ENCODE assay signal across 8 mouse cellular contexts in the genomic region with DNA sequence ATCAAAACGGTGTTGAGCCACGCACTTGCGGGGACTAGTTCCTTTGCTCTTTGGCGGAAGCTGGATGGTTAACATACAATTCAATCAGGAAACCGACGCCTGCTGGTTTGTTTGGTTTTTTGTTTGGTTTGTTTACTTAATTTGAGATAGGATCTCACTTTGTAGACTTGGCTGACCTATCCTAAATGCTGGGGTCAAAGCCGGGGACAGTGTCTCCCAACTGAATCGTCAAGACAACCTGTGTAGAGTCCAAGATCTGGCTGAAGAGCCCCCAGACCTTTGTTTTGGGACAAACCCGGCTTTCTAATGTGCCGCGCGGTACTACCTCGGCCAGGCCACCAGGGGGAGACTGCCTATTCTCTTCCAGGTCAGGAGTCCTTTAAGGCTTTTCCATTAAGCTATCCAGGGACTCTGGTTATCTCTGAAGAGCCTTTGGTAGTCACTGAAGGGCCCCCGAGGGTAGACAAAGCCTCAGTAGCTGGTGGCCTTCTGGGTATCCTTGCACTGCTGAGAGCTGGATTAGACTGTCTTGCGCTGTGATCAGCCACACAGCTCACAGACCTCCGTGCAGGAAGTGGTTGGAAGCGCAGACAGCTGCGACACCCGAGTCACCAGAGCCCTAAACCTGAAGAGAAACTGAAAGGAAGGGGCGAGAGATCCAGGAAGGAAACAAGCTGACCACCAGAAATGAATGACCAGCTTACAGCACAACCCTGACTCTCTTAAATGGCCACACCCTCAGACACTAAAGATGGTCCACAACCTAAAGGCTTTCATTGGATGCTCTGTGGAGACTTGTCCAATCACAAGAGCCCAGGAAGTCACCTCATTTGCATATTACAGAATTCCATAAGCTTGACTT. TPM values are rescaled to one million over a fixed set of nuclear protein-coding genes. Genes with fewer than 3 reads are reported as not detected.
DNase-seq lines count a peak whose midpoint lies in the region; ATAC-seq and TF ChIP-seq lines count a peak whose summit lies in the region.

No protein-coding gene starts in this region.

- peaks cover 2% of the 10 kb centered on the region for H3K4me1 ChIP-seq in ES-Bruce4 (ENCODE audit: control insufficient read depth, insufficient read depth, low read length)
- 0 out of 2 replicates have a peak, but pooled peaks cover 5% of the 10 kb centered on the region for H3K4me1 ChIP-seq in embryonic facial prominence, embryonic 12.5 days
- peaks cover 3% of the 10 kb centered on the region; the same call in 1 of the 2 replicates for H3K4me1 ChIP-seq in heart, embryonic 16.5 days (ENCODE audit: control insufficient read depth, insufficient read depth, low read length)

- no peaks in the 10 kb centered on the region for H3K9me3 ChIP-seq in ES-Bruce4 (replicated peaks; ENCODE audit: control insufficient read depth, insufficient read depth, low read length, poor library complexity, severe bottlenecking)
- H3K9me3 ChIP-seq in embryonic facial prominence, embryonic 12.5 days = no peaks in the 10 kb centered on the region
- no peaks in the 10 kb centered on the region for H3K9me3 ChIP-seq in heart, embryonic 16.5 days (replicated peaks; ENCODE audit: control insufficient read depth, low read length)

- peak overlapping the region; percentile 30 for H3K4me2 ChIP-seq in embryonic facial prominence, embryonic 12.5 days (replicated peaks)
- H3K4me2 ChIP-seq in heart, embryonic 16.5 days (ENCODE audit: low read depth, low read length) = peak overlapping the region; percentile 55

- ATAC-seq in embryonic facial prominence, embryonic 12.5 days (ENCODE audit: insufficient number of reproducible peaks, insufficient read depth, low FRiP score, low TSS enrichment) = no peak
- peak; percentile 63 for ATAC-seq in heart, embryonic 16.5 days (replicated peaks; ENCODE audit: extremely low read depth, insufficient read depth, low FRiP score)

- 0 out of 2 replicates have a peak, but pooled peaks cover 6% of the 10 kb centered on the region for H3K36me3 ChIP-seq in ES-Bruce4 (ENCODE audit: control insufficient read depth, insufficient read depth, low read length, poor library complexity, severe bottlenecking)
- H3K36me3 ChIP-seq in embryonic facial prominence, embryonic 12.5 days = peaks cover 22% of the 10 kb centered on the region
- peaks cover 14% of the 10 kb centered on the region; the same call in 1 of the 2 replicates for H3K36me3 ChIP-seq in heart, embryonic 16.5 days (ENCODE audit: control insufficient read depth, insufficient read depth)

- WGBS in embryonic facial prominence, embryonic 12.5 days = 33% methylated on average over 20 of the region's 20 CpGs
- WGBS in heart, embryonic 16.5 days = 21% methylated on average over 20 of the region's 20 CpGs

- no peak overlapping the region for H3K9ac ChIP-seq in ES-Bruce4 (ENCODE audit: low read depth, poor library complexity, severe bottlenecking)
- H3K9ac ChIP-seq in embryonic facial prominence, embryonic 12.5 days = no peak overlapping the region
- peak overlapping the region; percentile 46 for H3K9ac ChIP-seq in heart, embryonic 16.5 days (ENCODE audit: low read length)

- peak; percentile 73 for TF ChIP-seq CTCF in ES-Bruce4 (IDR thresholded peaks at IDR 0.05; ENCODE audit: low read depth, low read length)

- H3K4me3 ChIP-seq in ES-Bruce4 (ENCODE audit: low read depth, low read length) = no peak overlapping the region
- H3K4me3 ChIP-seq in embryonic facial prominence, embryonic 12.5 days = no peak overlapping the region
- H3K4me3 ChIP-seq in heart, embryonic 16.5 days (ENCODE audit: low read length) = peak overlapping the region; percentile 42

- no peak overlapping the region for H3K27ac ChIP-seq in ES-Bruce4 (ENCODE audit: insufficient read depth, low read length)
- 0 out of 2 replicates have a peak overlapping the region, but pooled peaks have one; percentile 17 for H3K27ac ChIP-seq in embryonic facial prominence, embryonic 12.5 days
- H3K27ac ChIP-seq in heart, embryonic 16.5 days (ENCODE audit: low read length) = peak overlapping the region; percentile 56

- H3K27me3 ChIP-seq in ES-Bruce4 (ENCODE audit: control insufficient read depth, insufficient read depth, low read length, poor library complexity, severe bottlenecking) = no peaks in the 10 kb centered on the region
- no peaks in the 10 kb centered on the region for H3K27me3 ChIP-seq in embryonic facial prominence, embryonic 12.5 days
- H3K27me3 ChIP-seq in heart, embryonic 16.5 days (ENCODE audit: control insufficient read depth, insufficient read depth, low read length) = no peaks in the 10 kb centered on the region

- DNase-seq in adipocyte (ENCODE audit: low spot score) = peak; percentile 64
- peak; percentile 58 for DNase-seq in kidney, postnatal 14 days
- peak; percentile 75 for DNase-seq in lung, postnatal 25 days (ENCODE audit: low spot score)
- peak; percentile 44 for DNase-seq in skeletal muscle tissue, adult 2 months (ENCODE audit: low read depth, low spot score)
- DNase-seq in left cerebral cortex, adult 9 months (ENCODE audit: low spot score in 2 of 2) = no peak

- TF ChIP-seq POLR2A in ES-Bruce4 (IDR thresholded peaks at IDR 0.05; ENCODE audit: insufficient read depth, low read length) = no peak

- no peak for TF ChIP-seq EP300 in ES-Bruce4 (IDR thresholded peaks at IDR 0.05; ENCODE audit: insufficient read depth, low read depth, low read length)

RNA-seq across cellular contexts. Expression of a gene that starts 10.3 kb away (rescaled TPM):
- not detected in 2 replicates for polyA plus RNA-seq in ES-Bruce4 (2011; ENCODE audit: insufficient read depth, insufficient read length, low read depth, missing spikeins)
- polyA plus RNA-seq in embryonic facial prominence, embryonic 12.5 days (2016; fragmentation: Nextera tagmentation; extraction: Ambion mirVana) = not detected in 2 replicates
- 0.10 TPM in 1 of 2 replicates, not detected in the other for polyA plus RNA-seq in heart, embryonic 16.5 days (2015; fragmentation: Nextera tagmentation; extraction: Ambion mirVana)

RNA-seq across cellular contexts. Expression of a gene that starts 10.7 kb away (rescaled TPM):
- 104 and 105 TPM in 2 replicates for polyA plus RNA-seq in ES-Bruce4 (2011; ENCODE audit: insufficient read depth, insufficient read length, low read depth, missing spikeins)
- polyA plus RNA-seq in embryonic facial prominence, embryonic 12.5 days (2016; fragmentation: Nextera tagmentation; extraction: Ambion mirVana) = 366 and 374 TPM in 2 replicates
- 172 and 176 TPM in 2 replicates for polyA plus RNA-seq in heart, embryonic 16.5 days (2015; fragmentation: Nextera tagmentation; extraction: Ambion mirVana)

RNA-seq across cellular contexts. Expression of a gene that starts 20.7 kb away (rescaled TPM):
- 7.7 and 8.0 TPM in 2 replicates for polyA plus RNA-seq in ES-Bruce4 (2011; ENCODE audit: insufficient read depth, insufficient read length, low read depth, missing spikeins)
- 52.7 and 70.4 TPM in 2 replicates for polyA plus RNA-seq in embryonic facial prominence, embryonic 12.5 days (2016; fragmentation: Nextera tagmentation; extraction: Ambion mirVana)
- 21.8 and 27.5 TPM in 2 replicates for polyA plus RNA-seq in heart, embryonic 16.5 days (2015; fragmentation: Nextera tagmentation; extraction: Ambion mirVana)

RNA-seq across cellular contexts. Expression of a gene that starts 24.0 kb away (rescaled TPM):
- 5.1 and 6.1 TPM in 2 replicates for polyA plus RNA-seq in ES-Bruce4 (2011; ENCODE audit: insufficient read depth, insufficient read length, low read depth, missing spikeins)
- polyA plus RNA-seq in embryonic facial prominence, embryonic 12.5 days (2016; fragmentation: Nextera tagmentation; extraction: Ambion mirVana) = 5.7 and 6.6 TPM in 2 replicates
- 3.2 and 5.0 TPM in 2 replicates for polyA plus RNA-seq in heart, embryonic 16.5 days (2015; fragmentation: Nextera tagmentation; extraction: Ambion mirVana)

RNA-seq across cellular contexts. Expression of a gene that starts 26.5 kb away (rescaled TPM):
- 2.9 and 3.7 TPM in 2 replicates for polyA plus RNA-seq in ES-Bruce4 (2011; ENCODE audit: insufficient read depth, insufficient read length, low read depth, missing spikeins)
- polyA plus RNA-seq in embryonic facial prominence, embryonic 12.5 days (2016; fragmentation: Nextera tagmentation; extraction: Ambion mirVana) = 36.3 and 40.0 TPM in 2 replicates
- polyA plus RNA-seq in heart, embryonic 16.5 days (2015; fragmentation: Nextera tagmentation; extraction: Ambion mirVana) = 33.9 and 35.2 TPM in 2 replicates

Comparison
In these comparisons a context has a peak if more than half of its experiments do, and no peak if none do; other contexts are left out.
1. DNase-seq: peak in adipocyte (single experiment), kidney, postnatal 14 days (single experiment), lung, postnatal 25 days (single experiment) and skeletal muscle tissue, adult 2 months (single experiment); none in left cerebral cortex, adult 9 months (0 of 2).